Mouse (Mus musculus) forebrain, embryonic 10.5 days (tissue): ENCODE results near the gene Fam81b. TPM values are rescaled to one million over a fixed set of nuclear protein-coding genes. Genes with fewer than 3 reads are reported as not detected.

Source experiments
- DNase-seq: peaks from one replicate; pipeline ENCODE4 v3.0.0-alpha.2; 2017; ENCODE audit warnings: low spot score; ENCODE audit errors: extremely low spot score
- H3K27ac ChIP-seq: fragments of 300-500 bp; sonication (generic); 2 replicates; pipeline ENCODE4 v1.5.1; 2016; ENCODE audit warnings: mild to moderate bottlenecking
- H3K27me3 ChIP-seq: fragments of 300-500 bp; sonication (generic); 2 replicates; pipeline ENCODE4 v1.6.1; 2016; ENCODE audit warnings: mild to moderate bottlenecking; ENCODE audit not compliant: poor library complexity, severe bottlenecking
- H3K36me3 ChIP-seq: fragments of 300-500 bp; sonication (generic); replicated peaks from 2 replicates; pipeline ENCODE4 v1.6.1; 2016; ENCODE audit warnings: mild to moderate bottlenecking, moderate library complexity
- H3K4me1 ChIP-seq: fragments of 300-500 bp; sonication (generic); 2 replicates; pipeline ENCODE4 v1.6.1; 2016
- H3K4me3 ChIP-seq: fragments of 300-500 bp; sonication (generic); 2 replicates; pipeline ENCODE4 v1.5.1; 2016; ENCODE audit warnings: mild to moderate bottlenecking, moderate library complexity
- H3K9me3 ChIP-seq: fragments of 300-500 bp; sonication (generic); 2 replicates; pipeline ENCODE4 v1.6.1; 2016; ENCODE audit warnings: mild to moderate bottlenecking, moderate library complexity
- WGBS: fragments of 180-500 bp; shearing (Covaris S2); methylation state at CpG from one replicate; pipeline ENCODE4 v1.1.7; 2016; 5-methylcytosine and 5-hydroxymethylcytosine counted together
- polyA plus RNA-seq: library from polyadenylated mRNA; unstranded; fragments of >200 nt; fragmentation: Nextera tagmentation; extraction: Ambion mirVana; gene quantifications from 2 replicates; pipeline ENCODE4 v1.2.1, GENCODE M21; 2016

Gene Fam81b
- polyA plus RNA-seq, 1 experiment from 2014 or later = not detected

DNA sequence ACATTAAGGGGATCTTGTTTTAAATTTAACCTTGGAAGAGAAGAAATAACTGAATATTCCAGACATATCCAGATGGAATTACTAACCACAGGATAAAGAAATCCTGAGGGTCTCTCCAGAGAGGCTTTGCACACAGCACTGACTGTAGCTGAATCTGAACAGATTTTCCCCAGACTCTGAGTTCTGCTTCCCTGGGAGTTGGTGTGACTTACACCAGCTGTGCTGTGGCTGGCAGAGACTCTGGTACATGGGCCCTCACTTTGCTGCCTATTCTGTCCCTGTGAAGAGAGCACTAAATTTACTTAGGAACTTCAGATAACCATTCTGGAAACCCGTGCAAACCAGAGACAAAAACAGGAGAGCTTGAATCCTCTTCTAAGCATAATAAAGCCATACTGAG, 46.1 kb downstream of the Fam81b start:
- Histone ChIP-seq H3K27me3 (no peaks in the 10 kb centered on the region), H3K4me1 (no peaks in the 10 kb centered on the region), H3K36me3 (no peaks in the 10 kb centered on the region), H3K4me3 (no peak overlapping the region), H3K9me3 (no peaks in the 10 kb centered on the region), H3K27ac (no peak overlapping the region)
- DNase-seq = no peak
- WGBS = 75% methylated on average over 1 of the region's 1 CpGs

DNA sequence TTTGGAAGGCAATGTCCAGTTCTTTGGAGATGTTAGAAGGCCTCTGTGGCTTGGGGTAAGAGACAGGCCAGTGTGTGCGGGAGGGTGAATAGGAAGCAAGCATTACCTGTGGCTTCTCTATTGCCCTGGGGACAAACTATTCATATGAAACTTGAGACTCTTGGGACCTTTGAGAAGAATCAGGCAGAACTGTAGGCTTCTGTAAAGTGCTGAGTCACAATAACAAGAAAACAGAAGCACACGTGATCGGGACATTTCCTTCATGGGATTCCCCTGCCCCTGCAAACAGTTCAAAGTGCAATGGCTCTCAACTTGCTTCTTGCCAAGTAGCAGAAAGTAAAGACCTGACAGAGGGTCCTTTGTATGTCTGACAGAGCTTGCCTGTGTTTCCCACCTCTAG, 48.5 kb downstream of the Fam81b start:
- no peaks in the 10 kb centered on the region for H3K27me3 ChIP-seq
- no peak overlapping the region for H3K27ac ChIP-seq
- H3K4me1 ChIP-seq = no peaks in the 10 kb centered on the region
- whole genome bisulfite sequencing = 84% methylated on average over 3 of the region's 3 CpGs
- no peak for DNase-seq
- no peaks in the 10 kb centered on the region for H3K36me3 ChIP-seq
- no peaks in the 10 kb centered on the region for H3K9me3 ChIP-seq
- no peak overlapping the region for H3K4me3 ChIP-seq

- no peaks in the 10 kb centered on the region for H3K36me3 ChIP-seq
- no peak for DNase-seq
- H3K4me1 ChIP-seq = no peaks in the 10 kb centered on the region
- no peaks in the 10 kb centered on the region for H3K27me3 ChIP-seq
- H3K9me3 ChIP-seq = no peaks in the 10 kb centered on the region
- H3K4me3 ChIP-seq = no peak overlapping the region
- WGBS = 88% methylated on average over 7 of the region's 7 CpGs
- no peak overlapping the region for H3K27ac ChIP-seq
Observed at GRCm38 (mm10) chr13:76250092-76250491, 54.8 kb downstream of the Fam81b start.

DNA sequence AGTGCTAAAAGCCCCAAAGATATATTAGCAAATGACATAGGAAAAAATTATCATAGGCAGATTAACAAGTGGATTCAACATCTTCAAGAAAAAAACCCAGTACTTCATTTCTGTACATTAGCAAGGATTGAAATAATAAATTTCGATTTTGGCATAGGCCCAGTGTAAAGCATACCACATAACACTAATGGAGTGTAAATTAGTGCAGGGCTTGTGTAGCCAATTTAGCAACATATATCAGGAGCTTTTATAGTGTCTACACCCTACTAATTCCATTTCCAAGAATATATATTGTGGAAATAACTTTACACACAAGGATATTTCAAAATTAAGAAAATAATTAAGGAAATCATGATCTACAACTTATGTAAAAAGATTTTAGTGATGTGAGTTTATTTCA, 55.8 kb downstream of the Fam81b start:
- H3K4me1 ChIP-seq = no peaks in the 10 kb centered on the region
- H3K36me3 ChIP-seq = no peaks in the 10 kb centered on the region
- DNase-seq = no peak
- H3K4me3 ChIP-seq = no peak overlapping the region
- 81% methylated on average over 1 of the region's 1 CpGs for WGBS
- H3K27me3 ChIP-seq = no peaks in the 10 kb centered on the region
- H3K9me3 ChIP-seq = no peaks in the 10 kb centered on the region
- no peak overlapping the region for H3K27ac ChIP-seq

GRCm38 (mm10) chr13:76215397-76215796, 89.5 kb downstream of the Fam81b start:
- no peak for DNase-seq
- no peak overlapping the region for H3K4me3 ChIP-seq
- WGBS = 53% methylated on average over 2 of the region's 2 CpGs
- H3K9me3 ChIP-seq = no peaks in the 10 kb centered on the region
- H3K36me3 ChIP-seq = no peaks in the 10 kb centered on the region
- H3K27me3 ChIP-seq = no peaks in the 10 kb centered on the region
- no peaks in the 10 kb centered on the region for H3K4me1 ChIP-seq
- H3K27ac ChIP-seq = no peak overlapping the region

DNA sequence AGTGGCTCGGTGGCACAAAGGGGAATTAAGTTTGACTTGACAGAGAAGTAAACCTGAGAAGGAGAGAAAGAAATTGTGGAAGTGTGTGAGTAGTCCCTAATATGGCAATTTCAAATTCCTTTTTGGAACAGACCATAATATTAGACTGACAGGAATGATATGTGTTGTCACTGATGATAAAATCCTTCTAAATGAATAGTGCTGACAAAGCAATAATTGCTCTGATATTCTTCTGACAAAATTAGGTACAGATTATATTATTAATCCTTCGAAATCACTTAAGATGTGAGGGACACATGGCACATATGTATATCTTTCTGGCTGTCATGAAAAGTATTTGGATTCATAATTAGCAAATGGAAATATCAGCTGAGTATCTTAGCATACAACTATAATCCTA, 89.9 kb downstream of the Fam81b start:
- no peaks in the 10 kb centered on the region for H3K4me1 ChIP-seq
- no peaks in the 10 kb centered on the region for H3K36me3 ChIP-seq
- no peaks in the 10 kb centered on the region for H3K27me3 ChIP-seq
- H3K4me3 ChIP-seq = no peak overlapping the region
- no peaks in the 10 kb centered on the region for H3K9me3 ChIP-seq
- no peak overlapping the region for H3K27ac ChIP-seq
- no peak for DNase-seq
- 87% methylated on average over 2 of the region's 2 CpGs for WGBS

GRCm38 (mm10) chr13:76199943-76200342, 104.9 kb downstream of the Fam81b start:
- WGBS = 92% methylated on average over 4 of the region's 4 CpGs

GRCm38 (mm10) chr13:76197297-76197848, 107.5 kb downstream of the Fam81b start:
- peaks cover 12% of the 10 kb centered on the region; the same call in 1 of the 2 replicates for H3K36me3 ChIP-seq
- no peaks in the 10 kb centered on the region for H3K27me3 ChIP-seq
- DNase-seq = no peak
- H3K9me3 ChIP-seq = no peaks in the 10 kb centered on the region
- H3K4me1 ChIP-seq = no peaks in the 10 kb centered on the region
- no peak overlapping the region for H3K27ac ChIP-seq
- WGBS = 90% methylated on average over 3 of the region's 3 CpGs
- H3K4me3 ChIP-seq = no peak overlapping the region

More at GRCm38 (mm10) chr13:76199943-76200342, 104.9 kb downstream of the Fam81b start:
- H3K9me3 ChIP-seq = no peaks in the 10 kb centered on the region
- no peak for DNase-seq
- H3K4me1 ChIP-seq = no peaks in the 10 kb centered on the region
- H3K4me3 ChIP-seq = no peak overlapping the region
- peaks cover 3% of the 10 kb centered on the region; the same call in 1 of the 2 replicates for H3K36me3 ChIP-seq
- no peak overlapping the region for H3K27ac ChIP-seq
- H3K27me3 ChIP-seq = no peaks in the 10 kb centered on the region

DNA sequence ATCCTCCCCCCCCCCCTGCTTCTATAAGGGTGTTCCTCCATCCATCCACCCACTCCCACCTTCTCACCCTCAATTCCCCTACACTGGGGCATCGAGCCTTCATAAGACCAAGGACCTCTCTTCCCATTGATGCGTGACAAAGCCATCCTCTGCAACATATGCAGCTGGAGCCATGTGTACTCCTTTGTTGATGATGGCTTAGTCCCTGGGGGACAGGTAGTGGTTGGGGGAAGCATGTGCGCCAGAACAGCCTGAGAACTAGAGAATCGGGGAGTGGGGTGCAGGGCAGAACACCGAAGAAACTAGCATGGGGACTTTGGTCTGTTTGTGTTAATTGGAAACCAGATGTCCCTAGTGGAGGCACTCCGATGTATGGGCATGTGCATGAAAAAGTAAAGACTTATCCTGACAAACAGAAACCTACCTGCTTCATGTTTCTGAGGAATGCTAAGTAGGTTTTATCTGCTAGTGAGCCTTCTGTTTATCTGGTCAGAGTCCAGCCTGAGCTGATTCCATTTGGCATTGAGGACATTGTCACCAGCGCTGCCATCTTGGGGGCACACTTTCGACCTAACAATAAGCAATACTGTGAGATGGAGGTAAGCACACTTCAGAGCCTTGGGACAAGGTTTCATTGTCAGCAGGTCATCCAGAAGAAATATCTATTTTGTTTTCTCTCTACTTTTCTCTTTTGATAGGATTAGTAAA, 109.3 kb downstream of the Fam81b start:
- H3K4me3 ChIP-seq = no peak overlapping the region
- H3K27me3 ChIP-seq = no peaks in the 10 kb centered on the region
- no peaks in the 10 kb centered on the region for H3K9me3 ChIP-seq
- H3K4me1 ChIP-seq = no peaks in the 10 kb centered on the region
- no peak overlapping the region for H3K27ac ChIP-seq
- H3K36me3 ChIP-seq = peaks cover 30% of the 10 kb centered on the region
- no peak for DNase-seq
- WGBS = 94% methylated on average over 8 of the region's 8 CpGs

DNA sequence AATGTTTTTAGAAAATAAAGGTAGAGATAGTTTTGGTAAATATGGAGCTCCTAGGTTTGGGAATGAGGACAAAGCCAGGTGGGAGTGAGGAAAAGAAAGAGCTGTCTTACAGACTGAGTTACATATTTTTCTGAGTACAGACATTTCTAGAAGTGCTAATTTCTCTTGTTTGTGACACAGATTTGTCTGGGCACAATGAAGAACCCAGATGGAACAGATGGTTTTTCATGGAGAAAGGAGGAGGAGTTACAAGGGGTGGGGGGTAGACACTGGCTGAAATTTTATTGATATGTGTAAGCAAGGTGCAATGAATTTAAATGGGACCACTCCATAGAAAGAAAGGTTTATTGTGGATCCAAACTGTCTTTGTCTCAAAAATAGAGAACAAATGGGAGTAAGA, 109.9 kb downstream of the Fam81b start:
- H3K4me1 ChIP-seq = no peaks in the 10 kb centered on the region

DNA sequence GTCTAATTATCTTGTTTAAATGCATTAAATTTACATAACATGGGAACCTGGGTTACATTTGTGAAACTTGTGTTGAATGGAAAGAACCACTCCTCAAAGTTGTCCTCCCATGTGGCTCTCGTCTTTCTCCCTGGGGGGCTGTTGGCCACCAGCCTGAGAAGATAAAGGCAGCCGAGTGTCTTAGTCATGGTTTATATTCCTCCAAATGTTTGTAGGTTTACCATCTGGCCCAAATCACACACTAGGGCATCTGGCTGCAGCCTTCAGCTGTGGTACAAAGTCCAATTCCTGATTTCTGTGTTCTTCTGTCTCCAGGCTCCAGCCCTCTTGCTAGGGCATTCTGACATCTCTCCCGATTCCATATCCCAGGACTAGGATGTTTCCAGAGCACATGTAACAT, 114.6 kb downstream of the Fam81b start:
- DNase-seq = no peak
- 88% methylated on average over 3 of the region's 3 CpGs for WGBS
- Histone ChIP-seq H3K36me3 (peaks cover 51% of the 10 kb centered on the region), H3K4me1 (no peaks in the 10 kb centered on the region), H3K4me3 (no peak overlapping the region), H3K9me3 (no peaks in the 10 kb centered on the region), H3K27me3 (no peaks in the 10 kb centered on the region), H3K27ac (no peak overlapping the region)

More for the DNA sequence above, 109.9 kb downstream of the Fam81b start:
- peaks cover 35% of the 10 kb centered on the region for H3K36me3 ChIP-seq
- no peak overlapping the region for H3K4me3 ChIP-seq
- no peaks in the 10 kb centered on the region for H3K27me3 ChIP-seq
- no peak overlapping the region for H3K27ac ChIP-seq
- H3K9me3 ChIP-seq = no peaks in the 10 kb centered on the region
- DNase-seq = no peak

GRCm38 (mm10) chr13:76189190-76189589, 115.7 kb downstream of the Fam81b start:
- no peaks in the 10 kb centered on the region for H3K27me3 ChIP-seq
- H3K27ac ChIP-seq = no peak overlapping the region
- H3K4me1 ChIP-seq = no peaks in the 10 kb centered on the region
- 98% methylated on average over 3 of the region's 3 CpGs for WGBS
- H3K9me3 ChIP-seq = no peaks in the 10 kb centered on the region
- DNase-seq = no peak
- peaks cover 55% of the 10 kb centered on the region for H3K36me3 ChIP-seq
- H3K4me3 ChIP-seq = no peak overlapping the region

DNA sequence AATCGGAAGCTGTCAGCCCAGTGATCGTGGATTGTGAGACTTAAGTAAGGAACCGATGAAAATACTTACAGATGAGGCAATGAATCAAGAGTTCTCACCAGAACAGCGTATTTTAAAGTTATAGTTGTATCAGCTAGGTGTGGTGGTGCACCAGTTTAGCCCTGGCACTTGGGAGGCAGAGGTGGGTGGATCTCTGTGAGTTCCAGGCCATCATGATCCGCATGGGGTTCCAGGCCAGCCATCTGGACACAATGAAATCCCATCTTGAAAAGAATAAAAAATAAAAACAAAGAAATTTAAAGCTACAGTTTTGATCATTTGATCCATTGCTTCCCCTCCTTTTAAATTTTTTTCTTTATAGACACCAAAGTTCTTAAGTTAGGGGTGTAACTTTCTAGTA, 117.2 kb downstream of the Fam81b start:
- DNase-seq = no peak
- Histone ChIP-seq H3K9me3 (no peaks in the 10 kb centered on the region), H3K4me1 (no peaks in the 10 kb centered on the region), H3K27ac (no peak overlapping the region), H3K4me3 (no peak overlapping the region), H3K36me3 (peaks cover 53% of the 10 kb centered on the region), H3K27me3 (no peaks in the 10 kb centered on the region)
- 97% methylated on average over 5 of the region's 5 CpGs for WGBS
